8 mouse cellular contexts compared by ENCODE assay signal in the genomic region with DNA sequence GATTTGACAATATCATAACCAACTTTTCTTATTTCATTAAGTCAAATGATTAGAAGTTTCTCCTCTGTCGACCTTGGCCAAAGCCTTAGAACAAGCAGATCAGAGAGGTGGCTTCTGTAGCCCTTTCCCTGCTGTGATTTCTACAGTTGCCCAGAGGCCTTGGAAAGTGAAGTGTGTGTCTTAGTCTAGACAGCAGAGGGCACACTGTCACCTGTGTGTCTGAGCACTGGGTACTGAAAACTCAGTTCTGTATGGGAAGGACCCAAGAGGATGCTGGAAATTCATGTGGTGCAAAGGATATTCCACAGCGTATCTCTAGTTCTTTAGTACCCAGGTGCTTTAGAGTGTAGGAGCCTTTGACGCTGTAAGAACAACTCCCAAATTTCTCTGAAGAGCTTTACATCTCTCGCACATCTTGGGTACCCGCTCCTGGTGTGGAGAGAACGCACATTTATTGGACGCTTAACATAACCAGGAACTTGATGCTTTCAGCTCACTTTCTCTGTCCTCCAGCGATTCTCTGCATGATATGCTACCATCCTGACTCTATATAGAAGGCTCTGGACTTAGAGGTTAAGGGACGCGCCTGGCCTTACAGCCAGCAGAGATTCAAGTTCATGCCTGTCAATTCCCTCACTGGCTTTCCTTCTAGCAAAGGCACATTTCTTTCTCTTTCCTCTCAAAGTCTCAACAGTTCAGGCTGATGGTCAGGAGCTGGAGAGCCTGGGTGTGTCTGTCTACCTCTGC.
DNase-seq lines count a peak whose midpoint lies in the region; ATAC-seq lines count a peak whose summit lies in the region.

No protein-coding gene starts in this region.

- ATAC-seq in cerebellum, adult (ENCODE audit: insufficient number of reproducible peaks, low FRiP score, low TSS enrichment) = peak; percentile 93
- ATAC-seq in forebrain, embryonic 14.5 days = peak; percentile 88
- no peak for ATAC-seq in monocyte, adult 5-6 weeks (replicated peaks; ENCODE audit: insufficient number of reproducible peaks, low FRiP score, low TSS enrichment, poor library complexity, severe bottlenecking)

- H3K36me3 ChIP-seq in forebrain, embryonic 14.5 days (ENCODE audit: control insufficient read depth, insufficient read depth, low read length) = no peaks in the 10 kb centered on the region

- no peak overlapping the region for H3K9ac ChIP-seq in forebrain, embryonic 14.5 days (ENCODE audit: low read length)

- no peak overlapping the region for H3K27ac ChIP-seq in forebrain, embryonic 14.5 days (ENCODE audit: low read depth, low read length)

- H3K9me3 ChIP-seq in forebrain, embryonic 14.5 days (replicated peaks; ENCODE audit: control insufficient read depth, low read length) = no peaks in the 10 kb centered on the region

- no peaks in the 10 kb centered on the region for H3K27me3 ChIP-seq in forebrain, embryonic 14.5 days (replicated peaks; ENCODE audit: control insufficient read depth, insufficient read depth, low read length)

- H3K4me1 ChIP-seq in forebrain, embryonic 14.5 days (ENCODE audit: control insufficient read depth, insufficient read depth, low read length) = no peaks in the 10 kb centered on the region

- WGBS in forebrain, embryonic 14.5 days = 61% methylated on average over 10 of the region's 10 CpGs

- no peak overlapping the region for H3K4me3 ChIP-seq in forebrain, embryonic 14.5 days (ENCODE audit: low read depth, low read length)

- H3K4me2 ChIP-seq in forebrain, embryonic 14.5 days (ENCODE audit: low read length) = no peak overlapping the region

- intact Hi-C loops in heart, postnatal 25 days (cut with DNase I) = loop anchor here (5.0 kb wide), 1 partner anchor 130 kb away; no protein-coding TSS in a partner anchor

- peak; percentile 83 for DNase-seq in heart, adult 11 months
- DNase-seq in heart, postnatal 25 days (ENCODE audit: low spot score) = no peak
- peak; percentile 75 for DNase-seq in forebrain, embryonic 14.5 days (ENCODE audit: low spot score)
- peak; percentile 34 for DNase-seq in kidney, postnatal 10 days
- DNase-seq in lung, postnatal 10 days = peak; percentile 31
- DNase-seq in right cerebral cortex, postnatal 25 days = peak; percentile 28
